Mouse (Mus musculus): Measurements from ENCODE around the gene Gm20521. TPM values are rescaled to one million over a fixed set of nuclear protein-coding genes. Genes with fewer than 3 reads are reported as not detected.

Gene Gm20521
- polyA plus RNA-seq, 3 experiments from 2014 or later = 1.6 TPM; not detected in 2

DNA sequence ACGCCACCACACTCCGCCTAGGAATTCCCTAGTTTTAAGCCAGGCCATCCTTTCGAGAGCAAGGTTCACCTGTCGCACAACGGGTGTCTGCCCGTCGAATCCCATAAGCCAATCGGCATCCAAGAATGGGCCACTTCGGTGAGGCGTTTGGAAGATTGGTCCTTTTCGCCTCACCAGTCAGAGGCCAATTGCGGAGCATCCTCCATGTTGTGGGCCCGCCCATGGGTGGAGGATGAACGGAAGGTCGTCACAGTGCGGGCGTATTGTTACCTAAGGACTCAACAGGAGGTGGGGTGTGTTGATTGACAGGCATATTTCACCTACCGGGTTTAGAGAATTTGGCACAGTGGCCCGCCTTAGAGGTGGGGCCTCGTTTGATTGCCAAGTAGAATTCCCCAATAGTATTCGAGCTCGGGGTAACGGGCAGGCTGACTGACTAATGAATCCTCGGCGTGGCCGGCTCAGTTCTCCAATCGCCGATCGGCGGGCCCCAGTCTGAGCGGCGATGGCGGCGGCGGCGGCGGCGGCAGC lies 10.5 kb downstream of the Gm20521 start:
- peak; percentile 98 for ATAC-seq

DNA sequence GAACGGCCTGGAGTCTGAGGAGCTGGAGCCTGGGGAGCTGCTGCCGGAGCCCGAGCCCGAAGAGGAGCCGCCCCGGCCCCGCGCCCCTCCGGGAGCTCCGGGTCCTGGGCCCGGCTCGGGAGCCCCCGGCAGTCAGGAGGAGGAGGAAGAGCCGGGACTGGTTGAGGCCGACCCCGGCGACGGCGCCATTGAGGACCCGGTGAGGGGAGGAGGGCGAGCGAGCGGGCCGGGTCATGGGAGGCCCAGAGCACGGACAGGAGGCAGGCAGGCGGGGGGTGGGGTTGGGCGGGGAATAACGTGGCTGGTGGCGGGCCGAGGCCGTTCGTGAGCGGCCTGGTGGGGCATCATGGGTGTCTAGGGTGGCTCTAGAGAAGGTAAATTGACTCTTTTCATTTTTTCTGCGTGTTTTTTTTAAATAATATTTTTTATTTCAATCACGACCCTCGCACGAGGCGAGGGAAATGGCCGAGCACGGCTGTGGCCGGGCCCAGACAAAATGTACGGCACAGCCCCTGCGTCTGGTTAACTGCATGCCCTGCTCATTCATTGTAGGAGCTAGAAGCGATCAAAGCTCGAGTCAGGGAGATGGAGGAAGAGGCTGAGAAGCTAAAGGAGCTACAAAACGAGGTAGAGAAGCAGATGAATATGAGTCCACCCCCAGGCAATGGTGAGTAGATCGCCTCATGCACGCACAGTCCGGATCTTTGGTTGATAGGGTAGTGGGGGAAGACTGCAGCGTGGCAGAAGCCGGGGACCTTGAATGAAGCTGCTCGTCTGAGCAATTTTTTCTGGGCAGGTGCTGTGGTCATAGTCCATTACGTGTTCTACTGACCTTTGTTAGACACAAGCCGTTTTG lies 11.3 kb downstream of the Gm20521 start:
- ATAC-seq = no peak

DNA sequence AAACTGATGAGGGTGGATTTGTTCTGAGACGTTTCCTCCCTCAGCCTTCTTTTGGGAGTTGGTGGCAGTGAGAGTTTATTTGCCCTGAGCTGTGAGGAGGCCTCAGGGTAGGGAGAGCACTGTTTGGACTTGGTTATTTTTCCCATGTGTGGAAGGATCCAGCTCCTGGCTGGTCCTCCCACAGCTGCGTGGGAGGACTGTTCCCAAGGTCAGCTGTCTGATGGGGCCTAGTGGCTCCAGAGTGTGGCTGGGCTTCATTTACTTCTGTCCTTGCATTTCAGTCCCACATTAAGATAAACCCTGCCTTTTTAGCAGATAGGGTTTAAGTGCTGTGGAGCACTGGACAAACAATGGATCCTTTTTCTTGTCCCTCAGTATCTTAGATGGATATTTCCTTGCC lies 14.2 kb downstream of the Gm20521 start:
- no peak for ATAC-seq

DNA sequence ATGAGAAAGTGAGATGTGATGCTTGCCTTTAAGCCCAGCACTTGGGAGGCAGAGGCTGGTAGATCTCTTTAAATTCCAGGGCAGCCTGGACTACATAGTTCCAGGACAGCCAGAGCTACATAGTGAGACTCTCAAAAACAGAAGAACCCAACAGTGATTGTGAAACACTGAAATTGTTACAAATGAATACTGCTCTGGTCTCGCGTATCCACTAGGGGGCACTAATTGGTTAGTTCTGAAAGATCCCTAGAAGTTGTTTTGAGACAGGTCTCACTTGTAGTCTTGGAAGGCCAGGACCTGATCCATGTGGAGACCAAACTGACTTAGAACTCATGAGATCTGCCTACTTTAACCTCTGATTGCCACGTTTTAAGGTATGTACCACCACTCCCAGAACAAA lies 17.1 kb downstream of the Gm20521 start:
- ATAC-seq = peak; percentile 76

DNA sequence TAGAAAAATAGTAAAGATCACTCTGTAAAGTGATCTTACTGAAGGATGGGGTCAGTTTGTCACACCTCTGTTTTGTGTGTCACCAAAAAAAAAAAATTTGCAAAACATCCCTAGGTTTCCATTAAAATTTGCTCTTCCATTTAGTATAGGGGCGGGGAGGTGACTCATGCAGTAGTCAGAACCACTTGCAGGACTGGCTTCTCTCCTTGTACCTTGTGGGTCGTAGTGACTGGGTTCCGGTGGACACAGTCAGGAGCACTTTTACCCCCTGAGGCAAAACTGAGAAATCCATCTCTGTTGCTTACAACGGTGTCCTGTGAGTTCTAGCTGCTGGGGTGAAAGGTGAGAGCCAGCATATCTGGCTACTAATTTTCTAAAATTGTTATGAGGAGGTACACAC lies 20.4 kb downstream of the Gm20521 start:
- ATAC-seq = no peak

DNA sequence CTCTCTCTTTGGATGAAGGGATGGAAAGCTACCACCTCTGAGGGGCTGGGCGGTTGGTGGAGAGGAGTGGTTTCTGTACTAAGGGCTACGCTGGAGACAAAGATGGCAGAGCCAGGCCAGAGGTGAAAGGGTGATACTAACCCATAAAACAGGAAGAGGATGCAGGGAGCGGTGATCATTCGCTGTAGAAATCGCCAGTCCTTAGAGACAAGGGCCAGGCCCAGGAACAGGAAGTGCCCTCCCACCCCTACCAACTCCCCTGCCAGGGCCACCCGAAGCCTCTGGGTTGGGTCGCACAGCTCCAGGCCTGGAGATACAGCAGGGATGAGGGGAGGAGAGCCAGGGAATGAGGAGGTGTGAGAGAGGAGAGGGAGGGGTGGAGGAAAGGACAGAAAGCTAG lies 25.4 kb downstream of the Gm20521 start:
- no peak for ATAC-seq

DNA sequence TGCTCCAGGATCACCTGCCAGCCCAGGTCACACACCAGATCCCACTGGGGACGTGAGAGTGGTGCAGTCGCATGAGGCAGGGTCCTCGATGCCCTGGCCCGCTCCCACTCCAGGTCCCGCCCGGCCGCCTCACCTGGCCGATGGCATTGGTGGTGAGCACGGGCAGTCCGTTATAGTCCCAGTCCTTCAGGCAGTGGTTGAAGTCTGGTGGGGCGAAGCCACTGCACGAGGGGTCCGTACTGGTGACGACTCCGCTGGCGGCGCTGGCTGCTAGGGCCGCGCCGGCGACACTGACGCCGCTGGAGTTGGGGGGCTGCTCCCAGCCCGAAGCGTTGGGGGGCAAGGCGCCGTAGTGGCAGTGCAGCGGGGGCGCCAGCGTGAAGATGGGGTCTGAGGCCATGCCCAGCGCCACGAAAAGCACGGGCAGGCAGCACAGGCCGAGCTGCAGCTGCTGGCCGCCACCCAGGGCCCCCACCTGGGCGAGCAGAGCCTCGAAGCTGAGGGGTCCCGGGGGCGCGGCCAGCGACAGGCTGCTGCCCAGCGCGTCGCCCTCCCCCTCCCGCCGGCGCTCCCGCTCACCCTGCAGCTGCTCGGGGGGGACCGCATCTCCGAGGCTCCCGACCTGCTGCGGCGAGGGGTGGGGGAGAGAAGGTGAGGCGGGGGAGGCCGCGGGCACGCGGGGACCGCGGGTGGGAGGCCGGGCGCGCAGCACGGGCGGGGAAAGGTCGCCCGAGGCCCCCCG lies 29.0 kb downstream of the Gm20521 start:
- ATAC-seq = no peak

DNA sequence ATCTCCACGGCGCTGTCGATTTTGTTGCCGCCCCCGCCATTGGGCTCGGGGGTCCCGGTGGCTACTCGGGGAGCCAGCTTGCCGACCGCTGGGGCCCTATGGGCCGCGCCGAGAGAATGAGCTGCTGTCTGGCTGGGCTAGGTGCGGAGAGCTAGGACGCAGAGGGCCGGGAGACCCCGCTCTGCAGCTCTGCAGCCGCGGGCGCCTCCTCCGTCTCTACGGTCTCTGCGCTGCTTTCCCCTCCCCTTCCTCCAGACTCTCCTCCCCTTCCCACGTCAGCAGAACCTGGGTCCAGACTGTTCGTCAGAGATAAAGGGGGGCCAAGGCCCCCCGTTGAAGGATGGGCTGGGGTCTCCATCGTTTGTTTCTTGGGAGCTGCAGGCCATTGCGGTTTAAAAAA lies 29.6 kb downstream of the Gm20521 start, which contains the start of gene Slc22a17:
Slc22a17 (minus strand) TSS at position 247 of the 400 bp plus-strand sequence.
- ATAC-seq = peak; percentile 86

DNA sequence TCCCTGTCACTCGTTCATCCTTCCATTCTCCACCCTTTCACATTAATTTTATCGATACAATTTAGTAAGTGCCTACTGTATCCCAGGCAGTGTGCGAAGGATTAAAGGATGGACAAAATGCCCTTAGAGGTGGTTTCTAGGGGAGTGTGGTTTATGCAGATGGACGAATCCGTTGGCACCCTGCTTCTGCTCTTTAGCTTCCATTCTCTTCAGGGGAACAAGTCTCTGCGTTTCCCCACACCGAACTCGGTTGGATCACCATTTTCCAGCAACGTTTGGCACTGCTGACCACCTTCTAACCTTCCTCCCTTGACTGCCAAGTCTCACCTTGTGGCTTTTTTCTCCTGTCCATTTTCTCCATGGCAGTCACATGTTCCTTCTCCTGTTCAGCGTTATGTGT lies 30.1 kb downstream of the Gm20521 start:
- peak; percentile 17 for ATAC-seq

DNA sequence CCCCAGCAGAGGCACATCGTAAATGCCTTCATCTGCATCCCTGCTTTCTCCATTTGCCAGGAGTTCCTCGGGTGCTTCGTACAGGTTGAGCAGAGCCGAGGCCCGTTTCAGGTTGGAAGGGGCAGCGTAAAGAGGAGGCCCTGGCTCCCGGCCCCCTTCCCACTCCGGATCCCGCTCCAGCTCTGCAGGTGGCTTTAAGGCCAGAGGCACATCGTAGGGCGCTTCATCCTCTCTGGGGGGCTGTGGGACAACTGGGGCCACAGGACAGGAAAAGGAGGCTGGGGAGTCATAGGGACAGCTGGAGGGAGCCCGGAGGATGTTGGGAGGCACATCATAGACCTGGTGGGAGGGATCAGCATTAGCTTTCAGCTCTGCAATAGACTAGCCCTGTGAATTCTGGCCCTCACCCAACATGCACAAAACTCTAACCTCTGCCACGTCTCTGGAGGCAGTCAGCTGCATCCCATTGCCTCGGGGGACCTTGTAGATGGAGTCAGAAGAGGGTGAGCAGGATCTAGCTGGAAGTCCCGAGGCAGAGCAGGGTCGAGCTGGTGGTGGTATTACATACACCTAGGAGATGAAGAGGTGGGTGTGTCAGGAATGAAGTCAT lies 36.9 kb downstream of the Gm20521 start:
- no peak for ATAC-seq

DNA sequence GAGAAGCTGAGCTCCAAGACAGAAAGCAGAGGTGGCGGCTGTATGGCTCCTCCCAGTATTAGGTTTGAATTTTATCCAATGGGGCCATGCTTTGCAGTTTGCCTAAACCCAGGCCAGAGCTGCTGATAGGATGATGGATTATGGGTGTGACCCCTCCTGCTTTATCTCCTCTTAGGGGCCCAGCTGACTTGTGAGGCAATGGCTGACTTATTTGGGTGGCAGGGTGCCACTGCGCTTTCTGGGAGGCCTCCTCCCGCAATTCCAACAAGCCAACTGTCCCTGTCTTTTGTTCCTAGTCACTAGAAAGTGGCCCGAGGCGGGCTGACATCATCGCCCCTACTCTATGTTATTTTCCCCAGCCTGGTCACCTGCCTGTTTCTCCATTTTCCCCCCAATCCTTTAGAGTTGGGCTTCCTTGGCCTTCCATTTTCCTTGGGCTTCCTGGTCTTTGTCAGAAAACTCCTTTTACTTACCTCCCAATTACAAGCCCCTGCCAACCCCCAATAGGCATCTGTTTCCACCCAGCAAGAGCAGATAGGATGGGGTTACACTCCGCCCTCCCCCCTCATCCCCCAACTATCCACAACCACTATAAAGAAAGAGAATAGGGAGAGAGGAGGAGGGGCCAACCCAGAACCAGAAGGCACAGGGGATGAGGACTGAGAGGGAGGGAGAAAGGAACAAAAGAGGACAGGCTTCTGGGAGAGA lies 41.6 kb downstream of the Gm20521 start:
- ATAC-seq = no peak

DNA sequence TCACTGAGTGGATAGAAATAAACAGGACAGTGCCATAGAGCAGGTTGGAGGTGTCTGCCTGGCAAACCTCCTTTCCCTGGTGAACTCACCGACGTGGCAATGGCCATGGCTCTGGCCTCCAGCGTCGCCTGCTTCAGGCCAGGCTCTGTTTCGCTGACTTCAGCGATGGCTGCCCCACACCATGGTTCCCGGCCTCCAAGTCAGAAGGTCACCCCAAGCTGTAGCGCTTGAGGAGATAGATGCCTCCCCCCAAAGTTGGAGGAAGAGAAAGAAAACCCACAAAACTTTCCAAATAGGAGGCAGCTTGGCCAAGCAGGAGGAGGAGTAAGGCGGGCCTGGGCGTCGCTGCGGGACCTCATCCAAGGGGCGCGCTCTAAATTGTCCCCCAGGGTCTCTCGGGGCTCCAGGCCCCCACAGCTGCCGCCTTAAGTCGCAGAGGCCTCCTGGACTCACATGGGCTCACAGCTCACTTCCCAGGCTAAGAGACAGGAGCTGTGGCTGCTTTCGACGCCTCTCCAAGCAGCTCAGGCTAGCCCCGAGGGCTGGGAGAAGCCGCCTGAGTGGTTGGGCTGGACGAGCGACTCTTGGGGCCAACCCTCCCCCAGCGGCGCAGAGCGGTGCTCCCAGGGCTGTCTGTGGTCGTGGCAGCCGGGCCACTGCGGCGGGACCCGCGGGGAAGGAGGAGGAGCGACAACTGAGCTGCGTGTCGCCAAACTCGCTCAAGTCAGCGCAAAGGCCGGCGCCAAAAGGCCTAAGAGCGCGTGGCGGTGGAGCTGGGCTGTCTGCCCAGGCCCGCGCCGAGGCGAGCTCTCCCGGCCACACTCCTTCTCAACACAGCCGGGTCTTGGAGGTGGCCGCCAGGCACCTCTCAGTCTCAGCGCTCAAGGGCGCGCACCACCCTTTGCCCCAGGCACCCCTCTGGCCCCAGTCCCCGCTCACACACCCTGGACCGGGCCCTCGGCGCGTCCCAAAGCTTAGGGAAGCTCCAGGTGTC lies 42.4 kb downstream of the Gm20521 start, which contains the start of gene Efs:
Efs (minus strand) TSS at position 778 of the 994 bp plus-strand sequence.
- no peak for ATAC-seq

DNA sequence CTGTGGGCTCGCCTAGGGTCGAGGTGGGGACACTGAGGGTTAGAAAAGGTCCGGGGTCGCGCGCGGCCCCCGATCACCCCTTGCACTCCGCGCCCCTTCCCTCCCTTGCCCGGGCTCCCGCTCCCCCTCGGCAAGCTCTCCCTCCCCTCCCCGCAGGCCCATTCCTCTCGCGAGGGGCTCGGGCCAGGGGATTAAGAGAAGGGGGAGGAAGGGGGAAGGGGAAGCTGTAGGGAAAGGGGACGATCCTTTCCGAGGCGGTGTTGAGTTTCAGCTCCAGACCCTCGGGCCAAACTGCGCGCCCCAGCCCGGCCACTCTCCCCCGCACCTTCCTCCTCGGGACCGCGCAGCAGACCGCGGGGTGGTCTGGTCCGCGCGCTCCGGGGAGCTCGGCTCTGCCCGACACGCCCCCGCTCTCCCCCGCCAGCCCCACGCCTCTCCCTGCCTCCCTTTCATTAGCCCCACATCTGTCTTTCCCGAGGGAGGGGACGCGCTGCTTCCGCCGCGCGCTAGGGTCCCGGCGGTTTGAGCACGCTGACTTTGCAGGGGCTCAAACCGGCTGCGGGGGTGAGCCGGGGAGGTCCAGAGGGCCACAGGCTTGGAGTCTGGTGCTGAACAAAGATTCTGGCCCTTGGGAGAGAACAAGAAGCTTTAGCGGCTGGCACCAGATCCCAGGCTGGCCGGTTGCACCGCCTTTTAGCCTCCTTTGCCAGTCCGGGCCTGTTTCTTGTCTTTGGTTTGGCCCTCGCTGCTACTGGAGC lies 43.3 kb downstream of the Gm20521 start:
- ATAC-seq = no peak

DNA sequence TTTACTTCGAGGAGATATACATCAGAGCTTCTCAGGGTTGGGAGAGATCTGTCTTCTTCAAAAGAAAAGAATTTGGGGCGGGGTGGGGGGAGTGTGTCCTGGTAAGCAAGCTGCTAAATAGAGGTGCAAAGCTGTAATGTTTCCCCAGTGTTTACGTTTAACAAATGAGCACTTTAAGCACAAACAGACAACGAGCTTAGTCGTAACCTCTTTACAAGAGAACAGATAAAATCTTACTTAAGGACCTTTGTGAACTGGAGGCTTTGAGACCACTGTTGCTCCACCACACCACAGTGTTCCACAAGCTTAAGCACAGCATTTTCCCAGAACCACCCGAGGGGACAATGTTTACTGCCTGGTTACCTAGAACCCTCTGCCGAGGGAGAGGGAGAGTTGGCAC lies 44.1 kb downstream of the Gm20521 start:
- ATAC-seq = no peak

DNA sequence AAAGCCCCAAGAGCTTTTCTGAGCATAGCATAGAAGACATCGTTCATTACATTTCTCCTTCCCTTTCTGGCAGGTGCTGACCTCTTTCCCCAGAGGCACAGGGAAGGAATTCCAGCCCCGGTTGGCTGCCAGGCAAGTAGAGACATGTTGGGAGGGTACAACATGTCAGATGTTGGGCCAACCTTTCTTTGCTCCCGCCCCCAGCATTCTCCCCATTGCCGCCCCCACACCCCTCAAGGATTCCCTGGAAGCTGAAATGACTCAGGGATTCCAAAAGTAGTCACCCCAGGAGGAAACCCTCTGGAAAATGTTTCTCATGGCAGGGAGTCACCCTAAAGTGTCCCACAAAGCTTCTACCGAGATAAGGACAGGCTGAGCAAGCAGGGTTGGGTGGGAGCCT lies 46.6 kb downstream of the Gm20521 start:
- no peak for ATAC-seq

DNA sequence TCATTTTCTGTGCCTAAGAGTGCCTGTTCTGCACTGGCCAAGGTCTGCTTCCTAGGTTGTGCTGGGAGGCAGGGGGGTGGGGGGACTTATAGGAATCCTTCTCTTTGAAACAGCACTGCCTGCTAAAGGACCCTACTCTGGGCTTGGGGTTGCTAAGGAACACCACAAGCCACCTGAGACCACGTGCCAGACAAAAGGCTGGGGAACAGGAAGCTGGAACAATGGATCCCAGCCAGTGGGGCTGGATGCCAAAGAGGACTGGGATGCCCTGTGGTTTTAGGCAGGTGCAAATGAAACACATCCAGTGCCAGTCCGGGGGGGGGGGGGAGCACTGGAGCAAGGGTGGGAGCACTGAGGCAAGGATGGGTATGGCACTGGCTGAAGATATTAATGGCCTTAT lies 47.2 kb downstream of the Gm20521 start:
- no peak for ATAC-seq

DNA sequence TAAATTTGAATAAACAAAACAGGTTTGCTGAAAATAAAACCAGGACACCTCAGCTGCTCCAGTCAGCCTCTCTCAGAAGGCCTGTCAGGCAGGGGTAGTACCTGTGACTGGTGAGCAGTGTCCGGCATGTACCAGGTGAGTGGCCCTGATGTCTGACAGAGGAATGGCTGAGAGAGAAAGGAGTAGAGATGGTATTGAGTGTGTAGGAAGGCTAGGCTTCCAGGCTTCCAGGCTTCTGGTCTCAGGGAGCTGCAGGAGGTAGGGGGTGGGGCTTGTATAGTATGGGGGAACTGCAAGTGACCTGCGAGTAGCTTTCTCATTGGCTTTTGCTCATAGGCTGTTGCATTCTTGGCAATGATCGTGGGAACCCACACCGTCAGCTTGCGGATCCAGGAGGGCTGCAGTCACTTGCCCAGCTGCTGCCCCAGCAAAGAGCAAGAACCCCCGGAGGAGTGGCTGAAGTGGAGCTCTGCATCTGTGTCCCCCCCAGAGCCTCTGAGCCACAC lies 49.5 kb downstream of the Gm20521 start, which contains the start of gene Il25:
Il25 (plus strand) TSS at position 51 of the 506 bp plus-strand sequence.
- ATAC-seq = no peak

DNA sequence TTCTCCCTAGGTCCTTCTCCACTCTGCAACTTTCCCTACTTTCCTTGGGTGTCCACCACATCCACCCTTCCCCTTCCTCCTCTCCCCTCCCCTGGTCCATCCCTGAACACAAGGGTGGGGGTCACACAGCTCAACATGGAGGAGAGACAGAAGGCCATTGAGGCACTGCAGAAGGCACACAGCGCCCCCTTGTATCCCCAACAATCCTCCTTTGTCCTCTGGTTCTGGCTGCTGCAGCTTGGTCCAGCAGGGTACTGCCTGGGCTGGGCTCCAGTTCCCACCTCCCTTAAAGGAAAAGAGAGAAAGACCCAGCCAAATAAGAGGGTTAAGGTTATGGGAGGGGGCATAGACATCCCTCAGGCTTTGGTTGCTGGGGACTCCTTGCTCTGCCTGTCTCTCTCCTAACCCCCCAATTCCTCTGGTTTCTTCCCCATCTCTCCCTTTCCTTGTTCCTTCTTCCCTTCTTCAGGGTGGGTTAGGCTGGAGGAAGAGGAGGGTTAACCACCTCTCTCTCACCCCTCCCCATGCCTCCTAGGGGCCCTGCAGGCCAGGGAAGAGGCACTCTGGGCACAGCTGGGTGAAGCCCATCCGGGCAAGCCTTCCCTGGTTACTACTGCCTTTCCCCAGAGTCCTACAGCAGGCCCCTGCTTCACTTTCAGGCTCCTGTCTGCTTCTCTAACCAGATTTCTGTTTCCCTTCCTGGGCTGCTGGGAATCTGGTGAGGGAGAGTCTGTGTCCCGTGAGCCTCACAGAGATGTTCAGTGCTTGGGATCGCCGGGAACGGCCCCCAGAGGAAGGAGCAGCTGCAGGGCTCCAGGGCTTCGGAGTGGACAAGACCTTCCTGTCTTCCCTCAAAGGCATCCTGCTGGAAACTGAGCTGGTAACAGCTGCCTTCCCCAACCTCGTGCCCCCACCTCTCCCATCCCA lies 52.9 kb downstream of the Gm20521 start, which contains the start of gene Cmtm5:
Cmtm5 (plus strand) TSS at position 358 of the 927 bp plus-strand sequence.
- ATAC-seq = no peak

DNA sequence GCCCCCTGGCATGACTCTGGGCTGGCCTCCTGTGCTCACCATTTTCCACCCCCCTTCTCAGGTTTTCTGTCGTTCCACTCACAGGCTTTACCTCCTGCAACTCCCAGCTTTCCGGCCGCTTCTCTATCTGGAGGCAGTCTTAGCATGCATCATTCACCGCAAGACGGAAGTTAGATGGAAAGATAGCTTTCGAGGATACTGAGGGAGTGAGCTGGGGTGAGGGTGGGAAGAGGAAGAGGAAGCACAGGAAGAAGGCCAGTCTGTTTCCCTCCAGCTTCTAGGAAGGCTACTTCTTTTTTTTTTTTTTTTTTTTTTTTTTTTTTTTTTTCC lies 53.6 kb downstream of the Gm20521 start:
- ATAC-seq = no peak

Data from inflammation-experienced regulatory T-cells, adult 6 months (primary cell).